Mouse (Mus musculus) midbrain, postnatal 0 days (tissue): Measurements from ENCODE around the gene Hnf4a. TPM values are rescaled to one million over a fixed set of nuclear protein-coding genes. Genes with fewer than 3 reads are reported as not detected.
"Not testable (repeated sequence)": the region's sequence is repeated elsewhere in the genome, so short reads cannot be mapped to it uniquely, and the experiment has no call there.

Source experiments
- ATAC-seq: fragments of 200-750 bp; cut with Nextera tagmentation; 2 replicates; pipeline ENCODE4 v1.8.0; 2017; ENCODE audit warnings: moderate number of reproducible peaks, mild to moderate bottlenecking, moderate TSS enrichment, moderate library complexity; ENCODE audit not compliant: low FRiP score
- DNase-seq: peaks from one replicate; pipeline ENCODE4 v3.0.0-alpha.2; 2015; ENCODE audit warnings: low spot score
- H3K27ac ChIP-seq: fragments of 300-500 bp; sonication (generic); 2 replicates; pipeline ENCODE4 v1.5.1; 2014; ENCODE audit warnings: low read depth, mild to moderate bottlenecking, low read length, mixed read lengths
- H3K27me3 ChIP-seq: fragments of 300-500 bp; sonication (generic); 2 replicates; pipeline ENCODE4 v1.6.1; 2014; ENCODE audit warnings: low read length, control low read depth, mixed read lengths; ENCODE audit not compliant: insufficient read depth
- H3K36me3 ChIP-seq: fragments of 300-500 bp; sonication (generic); 2 replicates; pipeline ENCODE4 v1.6.1; 2014; ENCODE audit warnings: low read length, control low read depth, mixed read lengths; ENCODE audit not compliant: insufficient read depth
- H3K4me1 ChIP-seq: fragments of 300-500 bp; sonication (generic); 2 replicates; pipeline ENCODE4 v1.6.1; 2014; ENCODE audit warnings: mild to moderate bottlenecking, control low read depth, antibody characterized with exemption, low read length, mixed read lengths; ENCODE audit not compliant: insufficient read depth
- H3K4me2 ChIP-seq: fragments of 300-500 bp; sonication (generic); 2 replicates; pipeline ENCODE4 v1.6.1; 2014; ENCODE audit warnings: low read depth, mild to moderate bottlenecking, low read length, mixed read lengths; ENCODE audit not compliant: poor library complexity, severe bottlenecking
- H3K4me3 ChIP-seq: fragments of 300-500 bp; sonication (generic); 2 replicates; pipeline ENCODE4 v1.5.1; 2014; ENCODE audit warnings: low read depth, mild to moderate bottlenecking, low read length, moderate library complexity
- H3K9ac ChIP-seq: fragments of 300-500 bp; sonication (generic); replicated peaks from 2 replicates; pipeline ENCODE4 v1.6.1; 2014; ENCODE audit warnings: mild to moderate bottlenecking, low read length, moderate library complexity, mixed read lengths; ENCODE audit not compliant: poor library complexity, severe bottlenecking
- H3K9me3 ChIP-seq: fragments of 300-500 bp; sonication (generic); 2 replicates; pipeline ENCODE4 v1.6.1; 2016; ENCODE audit warnings: low read length, control low read depth
- CTCF ChIP-seq: IDR thresholded peaks from 2 replicates; pipeline ENCODE4 v1.5.1; 2016; ENCODE audit warnings: antibody characterized with exemption, mild to moderate bottlenecking
- WGBS: fragments of 180-500 bp; shearing (Covaris S2); extraction: QIAGEN DNeasy Blood & Tissue Kit; methylation state at CpG from one replicate; pipeline ENCODE4 v1.1.7; 2014; 5-methylcytosine and 5-hydroxymethylcytosine counted together
- polyA plus RNA-seq: library from polyadenylated mRNA; unstranded; fragments of >200 nt; fragmentation: Nextera tagmentation; extraction: Ambion mirVana; gene quantifications from 2 replicates; pipeline ENCODE4 v1.2.1, GENCODE M21; 2015
- total RNA-seq: library from RNA; depleted of rRNA; stranded (reverse); fragments of >200 nt; gene quantifications from 2 replicates; pipeline ENCODE4 v1.2.3, GENCODE M21; 2014; rRNA removed

Gene Hnf4a
- total and polyA plus RNA-seq, 2 experiments from 2014 or later: not detected

GRCm38 (mm10) chr2:163617232-163617863, 110.7 kb downstream of the Hnf4a start:
- DNase-seq (no peak), ATAC-seq (no peak)
- no peak overlapping the region for H3K9ac ChIP-seq
- 80% methylated on average over 3 of the region's 3 CpGs for WGBS
- TF ChIP-seq CTCF: no peak
- no peaks in the 10 kb centered on the region for H3K27me3 ChIP-seq
- H3K4me2 ChIP-seq: no peak overlapping the region
- no peaks in the 10 kb centered on the region for H3K4me1 ChIP-seq
- no peak overlapping the region for H3K4me3 ChIP-seq
- H3K36me3 ChIP-seq: peaks cover 64% of the 10 kb centered on the region
- H3K9me3 ChIP-seq: no peaks in the 10 kb centered on the region
- H3K27ac ChIP-seq: no peak overlapping the region

- no peak overlapping the region for H3K4me2 ChIP-seq
- no peaks in the 10 kb centered on the region for H3K27me3 ChIP-seq
- no peak for TF ChIP-seq CTCF
- 92% methylated on average over 4 of the region's 4 CpGs for WGBS
- no peaks in the 10 kb centered on the region for H3K4me1 ChIP-seq
- no peak overlapping the region for H3K4me3 ChIP-seq
- no peaks in the 10 kb centered on the region for H3K9me3 ChIP-seq
- DNase-seq (no peak), ATAC-seq (no peak)
- peaks cover 64% of the 10 kb centered on the region for H3K36me3 ChIP-seq
- no peak overlapping the region for H3K9ac ChIP-seq
- H3K27ac ChIP-seq: no peak overlapping the region
Measured at GRCm38 (mm10) chr2:163617874-163618273, 111.3 kb downstream of the Hnf4a start.

- Histone ChIP-seq H3K9ac (no peak overlapping the region), H3K27ac (no peak overlapping the region), H3K4me3 (no peak overlapping the region), H3K4me1 (no peaks in the 10 kb centered on the region), H3K9me3 (no peaks in the 10 kb centered on the region), H3K4me2 (no peak overlapping the region), H3K27me3 (no peaks in the 10 kb centered on the region), H3K36me3 (peaks cover 45% of the 10 kb centered on the region)
- DNase-seq: no peak
- TF ChIP-seq CTCF: no peak
- ATAC-seq: no peak
- 95% methylated on average over 8 of the region's 8 CpGs for WGBS
Measured at GRCm38 (mm10) chr2:163620451-163620850, 113.8 kb downstream of the Hnf4a start.

GRCm38 (mm10) chr2:163621401-163621800, 114.8 kb downstream of the Hnf4a start:
- ATAC-seq: not testable (repeated sequence)
- 98% methylated on average over 3 of the region's 3 CpGs for WGBS

More at GRCm38 (mm10) chr2:163621401-163621800, 114.8 kb downstream of the Hnf4a start:
- not testable (repeated sequence) for H3K4me1 ChIP-seq, H3K9ac ChIP-seq, DNase-seq, H3K4me2 ChIP-seq, H3K4me3 ChIP-seq, H3K27ac ChIP-seq, H3K9me3 ChIP-seq, H3K27me3 ChIP-seq
- H3K36me3 ChIP-seq: peaks cover 47% of the 10 kb centered on the region

Other genes with a start within 250 kb of the Hnf4a start
- 2.3 and 3.5 TPM in 2 replicates for gene Jph2, start 108.8 kb upstream of the Hnf4a start, total RNA-seq
- 1.5 and 2.2 TPM in 2 replicates for gene Jph2, start 108.8 kb upstream of the Hnf4a start, polyA plus RNA-seq
- gene Oser1, start 82.1 kb upstream of the Hnf4a start, total RNA-seq: 27.6 and 29.9 TPM in 2 replicates
- gene Oser1, start 82.1 kb upstream of the Hnf4a start, polyA plus RNA-seq: 63.8 and 64.7 TPM in 2 replicates
- 150 and 182 TPM in 2 replicates for gene Gdap1l1, start 68.3 kb upstream of the Hnf4a start, total RNA-seq
- 147 and 155 TPM in 2 replicates for gene Gdap1l1, start 68.3 kb upstream of the Hnf4a start, polyA plus RNA-seq
- gene Fitm2, start 34.2 kb upstream of the Hnf4a start, total RNA-seq: 24.5 and 29.9 TPM in 2 replicates
- 15.3 and 15.4 TPM in 2 replicates for gene Fitm2, start 34.2 kb upstream of the Hnf4a start, polyA plus RNA-seq
- gene R3hdml, start 14.5 kb upstream of the Hnf4a start, total RNA-seq: 0.38 TPM in 2 replicates
- 0.21 and 0.70 TPM in 2 replicates for gene R3hdml, start 14.5 kb upstream of the Hnf4a start, polyA plus RNA-seq
- 76.2 and 91.9 TPM in 2 replicates for gene Ttpal, start 95.5 kb downstream of the Hnf4a start, total RNA-seq
- gene Ttpal, start 95.5 kb downstream of the Hnf4a start, polyA plus RNA-seq: 33.5 and 34.7 TPM in 2 replicates
- gene Serinc3, start 138.3 kb downstream of the Hnf4a start, total RNA-seq: 96.1 and 101 TPM in 2 replicates
- 35.9 and 36.9 TPM in 2 replicates for gene Serinc3, start 138.3 kb downstream of the Hnf4a start, polyA plus RNA-seq
- gene Pkig, start 151.6 kb downstream of the Hnf4a start, total RNA-seq: 90.5 and 102 TPM in 2 replicates
- gene Pkig, start 151.6 kb downstream of the Hnf4a start, polyA plus RNA-seq: 153 and 161 TPM in 2 replicates
- 1.4 and 2.6 TPM in 2 replicates for gene Ada, start 243.4 kb downstream of the Hnf4a start, total RNA-seq
- gene Ada, start 243.4 kb downstream of the Hnf4a start, polyA plus RNA-seq: 3.7 and 3.8 TPM in 2 replicates